Mouse (Mus musculus): Measurements from ENCODE around the gene Cd52.

Cd52 gene

DNA sequence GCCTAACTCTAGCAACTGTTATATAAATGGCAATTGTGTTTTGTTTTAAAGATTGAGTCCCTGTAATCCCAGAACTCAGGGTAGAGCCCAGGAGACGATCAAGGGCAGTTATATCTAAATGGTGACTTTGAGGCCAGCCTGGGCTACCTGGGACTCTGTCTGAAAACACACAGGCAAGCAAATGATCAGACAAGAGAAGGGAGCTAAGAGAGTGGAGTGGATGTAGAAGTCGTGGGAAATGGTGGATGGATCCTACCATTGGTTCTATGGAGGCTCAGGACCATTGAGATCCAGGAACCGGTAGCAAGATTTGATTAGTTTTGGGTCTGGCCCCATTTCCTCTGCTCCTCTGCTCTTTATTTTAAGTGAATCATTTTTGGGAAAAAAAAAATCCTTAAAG is 1.2 kb upstream of the Cd52 start:
- in situ Hi-C loops (cut with MboI; ENCODE audit: unreplicated experiment in 2 of 2): loop anchor here in 1 of 2 experiments (10.0 kb wide), 1 partner anchor 89 kb away; the partner anchor contains the start of gene Cep85

DNA sequence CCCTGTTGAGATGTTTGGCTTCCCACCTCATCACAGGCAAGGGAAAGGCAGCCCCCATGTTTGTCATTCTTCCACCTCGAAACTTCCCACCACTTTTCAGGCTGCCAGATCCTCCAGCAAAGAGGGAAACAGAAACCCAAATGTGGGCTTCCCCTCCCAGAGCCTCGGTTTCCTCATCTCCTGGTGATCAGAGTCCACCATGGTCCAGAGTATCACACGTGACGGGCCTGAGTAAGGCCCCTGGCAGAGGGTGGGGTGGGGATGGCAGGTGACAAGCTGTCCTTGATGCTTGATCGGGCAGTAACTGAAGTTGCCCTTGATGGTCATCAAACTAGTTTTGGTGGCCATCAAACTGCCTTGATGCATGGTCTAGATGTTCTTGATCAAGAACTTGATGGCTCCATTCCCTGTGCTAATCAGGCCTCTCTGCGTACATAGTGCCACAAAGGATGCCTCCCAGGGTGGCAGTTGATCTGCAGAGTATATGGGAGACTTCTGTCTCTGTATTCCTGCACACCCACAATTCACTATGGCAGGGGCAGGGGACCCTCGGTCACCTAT is 798 bp downstream of the Cd52 start:
- in situ Hi-C loops (cut with MboI; ENCODE audit: unreplicated experiment in 2 of 2): loop anchor here (5.0 to 10.0 kb wide), 3 partner anchors 33 to 93 kb away; partner anchors contain the start of genes Cep85 (in 2 of the 2) and Sh3bgrl3 (in 2 of the 2)

DNA sequence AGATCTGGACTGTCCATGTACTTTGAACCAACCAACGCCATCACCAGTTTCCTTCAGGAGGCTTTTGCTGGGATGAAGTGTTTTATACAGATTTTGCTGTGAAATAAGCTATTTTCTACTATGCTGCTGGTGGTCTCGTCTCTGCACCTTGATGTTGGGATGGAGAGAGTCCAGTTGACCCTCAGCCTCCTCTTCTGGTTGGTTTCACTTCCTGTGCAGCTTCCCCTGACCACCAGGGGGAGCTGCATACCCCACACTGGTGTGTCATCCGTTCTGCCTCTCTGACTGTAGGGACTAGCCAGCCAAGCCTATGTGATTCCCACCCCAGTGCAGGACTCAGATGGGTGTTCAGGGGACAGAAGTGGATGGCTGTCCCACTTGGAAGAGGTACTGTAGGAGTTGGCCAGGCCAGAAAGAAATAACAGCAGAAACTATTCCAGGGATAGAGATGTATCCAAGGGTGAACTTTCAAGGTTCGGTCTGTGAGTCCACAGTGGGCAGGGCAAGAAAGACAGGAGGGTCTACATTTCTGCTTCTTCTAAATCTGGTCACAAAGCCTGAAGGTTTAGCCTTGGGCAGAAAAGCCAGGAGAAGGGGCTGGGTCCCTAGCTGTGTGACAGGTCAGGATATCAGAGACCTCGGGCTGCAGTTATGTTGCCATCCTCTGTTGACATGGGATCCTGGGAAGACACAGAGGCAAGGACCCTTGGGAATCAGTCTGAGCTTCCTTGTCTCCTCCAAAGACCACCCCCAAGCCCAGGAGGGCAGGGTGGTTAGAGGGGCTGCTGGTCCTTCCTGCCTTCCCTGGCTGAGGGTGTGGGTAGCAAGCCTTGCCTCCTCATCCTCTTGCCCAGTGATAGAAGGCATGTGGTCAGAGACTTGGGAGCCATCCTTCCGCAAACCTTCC is 2.2 kb downstream of the Cd52 start:
- in situ Hi-C loops (cut with MboI; ENCODE audit: unreplicated experiment in 2 of 2): loop anchor here (5.0 to 10.0 kb wide), 3 partner anchors 35 to 95 kb away; partner anchors contain the start of genes Cep85 (in 2 of the 2) and Sh3bgrl3 (in 2 of the 2)

DNA sequence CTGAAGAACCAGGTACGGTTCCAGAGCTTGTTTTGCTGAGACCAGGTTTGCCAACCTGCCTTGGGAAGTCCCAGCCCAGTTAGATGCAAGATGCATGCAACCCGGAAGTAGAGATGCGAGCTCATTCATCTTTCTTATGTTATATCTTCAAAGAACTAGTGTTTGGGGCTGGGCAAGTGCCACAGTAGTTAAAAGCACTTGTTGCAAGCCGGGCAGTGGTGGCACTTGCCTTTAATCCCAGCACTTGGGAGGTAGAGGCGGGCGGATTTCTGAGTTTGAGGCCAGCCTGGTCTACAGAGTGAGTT is 3.7 kb downstream of the Cd52 start:
- in situ Hi-C loops (cut with MboI; ENCODE audit: unreplicated experiment in 2 of 2): loop anchor here (5.0 to 10.0 kb wide), 3 partner anchors 36 to 96 kb away; partner anchors contain the start of genes Cep85 (in 2 of the 2) and Sh3bgrl3 (in 2 of the 2)

DNA sequence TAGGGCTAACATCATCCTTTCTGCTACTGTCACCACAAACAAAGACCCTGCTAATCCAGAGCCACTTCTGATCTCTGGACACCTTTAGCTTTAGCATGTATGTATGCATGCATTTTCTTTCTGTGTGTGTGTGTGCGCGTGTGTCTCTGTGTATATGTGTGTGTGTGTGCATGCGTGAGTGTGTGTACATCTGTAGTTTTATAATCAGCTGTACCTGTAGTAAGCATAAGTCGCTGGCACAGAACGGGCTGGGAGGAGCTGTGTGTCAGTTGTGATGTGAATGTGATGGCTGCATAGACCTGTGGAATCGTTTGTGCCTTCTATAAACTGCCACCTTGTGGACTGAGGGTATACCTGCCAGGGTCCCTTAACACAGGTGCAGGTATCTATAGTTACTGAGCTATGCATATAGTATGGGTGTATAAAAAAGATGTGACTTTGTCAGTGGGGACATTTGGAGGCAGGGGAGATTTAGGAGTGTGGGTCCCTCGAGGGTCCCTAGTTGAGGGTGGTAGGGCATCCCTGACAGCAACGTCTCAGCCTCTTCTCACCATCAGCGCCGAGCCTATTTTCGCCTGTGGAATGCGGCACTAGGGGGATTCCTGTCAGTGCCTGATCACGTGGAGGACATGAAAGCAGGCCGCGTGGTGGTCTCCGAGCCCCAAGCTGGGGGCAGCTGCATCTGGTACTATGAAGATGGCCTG is 4.2 kb downstream of the Cd52 start:
- in situ Hi-C loops (cut with MboI; ENCODE audit: unreplicated experiment in 2 of 2): loop anchor here (5.0 to 10.0 kb wide), 3 partner anchors 37 to 97 kb away; partner anchors contain the start of genes Cep85 (in 2 of the 2) and Sh3bgrl3 (in 2 of the 2)

DNA sequence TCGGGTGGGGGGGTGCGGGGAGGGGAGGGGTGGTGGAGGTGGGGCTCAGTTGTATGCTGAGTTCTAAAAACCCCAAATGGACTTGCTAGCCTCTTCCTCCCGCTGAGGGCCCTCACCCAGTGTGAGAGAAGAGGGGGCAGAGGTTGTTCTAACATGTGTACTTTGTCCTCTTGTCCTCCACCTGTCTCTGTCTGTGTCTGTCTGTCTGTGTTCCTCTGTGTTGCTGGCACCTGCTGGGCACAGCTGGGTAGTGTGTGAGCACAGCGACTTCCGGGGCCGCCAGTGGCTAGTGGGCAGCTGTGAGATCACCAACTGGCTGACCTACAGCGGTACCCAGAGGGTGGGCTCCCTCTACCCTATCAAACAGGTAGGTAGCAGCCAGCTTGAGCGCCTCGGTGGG is 5.9 kb downstream of the Cd52 start:
- in situ Hi-C loops (cut with MboI; ENCODE audit: unreplicated experiment in 2 of 2): no loop called here

DNA sequence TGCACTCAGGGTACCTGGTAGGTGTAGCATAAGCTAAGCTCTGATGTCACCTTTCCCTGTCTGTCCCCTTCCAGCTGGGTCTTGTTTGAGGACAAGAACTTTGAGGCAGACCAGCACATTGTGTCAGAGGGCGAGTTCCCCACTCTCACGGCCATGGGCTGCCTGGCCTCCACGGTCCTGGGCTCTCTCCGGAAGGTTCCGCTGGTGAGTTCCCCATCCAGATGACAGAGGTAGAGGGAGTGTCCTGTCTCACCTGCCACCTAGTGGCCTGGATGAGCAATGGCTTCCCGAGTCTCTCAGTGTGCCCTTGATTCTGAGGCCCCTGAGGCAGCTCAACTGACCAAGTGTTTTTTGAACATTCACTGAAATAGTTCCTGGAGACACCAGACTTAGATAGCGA is 7.5 kb downstream of the Cd52 start:
- in situ Hi-C loops (cut with MboI; ENCODE audit: unreplicated experiment in 2 of 2): no loop called here

DNA sequence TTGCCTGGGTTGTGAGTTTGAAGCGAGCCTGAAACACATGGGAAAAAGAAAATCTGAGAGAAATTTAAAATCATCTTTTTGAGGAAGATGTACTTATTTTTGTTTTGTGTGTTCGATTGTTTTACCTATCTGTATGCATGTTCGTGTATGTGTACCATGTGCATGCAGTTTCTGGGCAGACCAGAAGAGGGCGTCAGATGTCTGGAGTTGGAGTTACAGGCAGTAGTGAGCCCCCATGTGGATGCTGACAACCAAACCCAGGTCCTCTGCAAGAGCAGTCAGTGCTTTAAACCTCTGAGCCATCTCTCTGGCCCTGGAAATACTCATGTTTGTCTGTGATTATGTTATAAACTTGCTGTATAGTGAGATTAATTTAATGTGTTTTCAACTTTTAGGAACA is 9.9 kb downstream of the Cd52 start:
- in situ Hi-C loops (cut with MboI; ENCODE audit: unreplicated experiment in 2 of 2): loop anchor here (5.0 kb wide), 1 partner anchor 48 kb away; no protein-coding TSS in a partner anchor

DNA sequence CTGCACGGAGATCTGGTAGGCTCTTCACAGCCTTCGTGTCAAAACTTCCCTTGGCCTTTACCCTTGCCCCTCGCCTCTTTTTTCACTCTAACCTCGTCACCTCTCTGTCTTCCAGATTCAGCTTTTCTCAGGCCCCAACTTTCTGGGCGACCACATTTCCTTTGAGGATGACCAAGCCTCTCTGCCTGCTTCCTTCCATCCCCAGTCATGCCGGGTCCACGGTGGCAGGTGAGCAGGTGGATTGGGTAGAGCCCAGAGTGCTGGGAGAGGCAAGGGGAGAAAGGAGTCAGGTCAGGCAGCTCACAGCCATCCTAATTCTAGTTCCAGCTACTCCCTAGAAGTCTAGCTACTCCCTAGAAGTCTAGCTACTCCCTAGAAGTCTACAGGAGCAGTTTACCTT is 12.4 kb downstream of the Cd52 start:
- in situ Hi-C loops (cut with MboI; ENCODE audit: unreplicated experiment in 2 of 2): loop anchor here (5.0 kb wide), 1 partner anchor 45 kb away; no protein-coding TSS in a partner anchor

DNA sequence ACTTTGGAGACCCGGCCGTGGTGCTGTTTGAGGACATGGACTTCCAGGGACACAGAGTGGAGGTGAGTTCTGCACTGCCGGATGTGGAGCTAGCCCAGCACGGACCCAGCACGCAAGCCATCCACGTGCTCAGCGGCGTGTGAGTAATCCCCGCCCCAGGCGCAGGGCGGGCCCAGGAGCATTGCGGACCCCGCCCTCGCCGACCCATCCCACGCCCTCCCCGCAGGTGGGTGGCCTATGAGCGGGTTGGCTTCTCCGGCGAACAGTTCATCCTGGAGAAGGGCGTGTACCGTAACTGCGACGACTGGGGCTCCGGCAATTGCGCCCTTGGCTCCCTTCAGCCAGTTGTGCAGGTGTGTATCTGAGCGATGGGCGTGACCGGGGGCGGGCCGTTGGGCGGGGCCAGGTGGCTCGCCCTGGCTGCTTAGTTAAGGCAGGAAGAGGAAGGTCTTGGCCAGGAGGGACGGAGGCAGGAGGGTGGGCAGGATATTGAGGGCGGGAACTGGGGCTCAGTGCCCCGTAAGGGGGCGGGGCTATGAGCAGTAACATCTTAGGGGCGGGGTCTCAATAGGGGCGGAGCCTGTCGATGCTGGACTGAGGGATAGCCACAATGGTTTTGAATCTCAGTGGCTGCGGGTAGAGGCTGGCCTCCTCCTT is 13.0 kb downstream of the Cd52 start:
- in situ Hi-C loops (cut with MboI; ENCODE audit: unreplicated experiment in 2 of 2): loop anchor here (5.0 kb wide), 1 partner anchor 45 kb away; no protein-coding TSS in a partner anchor

DNA sequence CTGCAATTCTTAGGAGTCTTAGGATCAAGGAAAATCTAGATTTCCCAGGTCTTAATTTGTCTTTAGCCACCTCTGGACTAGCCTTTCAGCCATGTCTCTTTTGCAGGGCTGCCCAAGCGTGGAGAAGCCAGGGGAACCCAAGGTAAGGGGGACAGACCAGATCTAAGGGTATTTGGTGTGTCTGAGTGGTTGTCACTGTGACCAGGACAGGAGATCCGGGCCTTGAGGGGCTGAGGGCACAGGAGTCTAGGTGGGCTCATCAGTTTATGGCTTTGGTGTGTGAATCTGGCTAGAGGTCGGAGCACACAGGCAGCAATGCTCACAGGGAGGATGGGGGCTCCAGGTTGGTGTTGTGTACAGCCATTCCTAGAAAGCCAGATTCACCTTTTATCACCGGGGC is 14.2 kb downstream of the Cd52 start:
- in situ Hi-C loops (cut with MboI; ENCODE audit: unreplicated experiment in 2 of 2): loop anchor here (5.0 kb wide), 1 partner anchor 43 kb away; no protein-coding TSS in a partner anchor

DNA sequence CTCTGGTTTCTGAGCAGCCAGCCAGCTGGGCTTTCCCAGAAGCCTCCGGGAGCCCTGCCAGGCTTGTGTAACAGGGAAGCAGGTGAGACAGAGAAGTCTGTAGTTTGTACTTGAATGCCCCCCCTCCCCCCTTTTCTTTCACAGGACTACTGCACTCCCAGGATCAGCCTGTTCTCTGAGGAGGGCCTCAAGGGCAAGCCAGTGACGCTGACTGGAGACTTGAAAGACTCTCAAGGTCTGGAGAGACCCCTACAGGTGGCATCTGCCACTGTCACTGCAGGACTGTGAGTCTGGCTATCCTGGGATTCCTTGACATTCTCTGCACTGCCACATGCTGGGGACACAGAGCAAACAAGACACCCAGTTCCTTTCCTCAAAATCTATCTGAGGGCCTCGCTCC is 16.2 kb downstream of the Cd52 start:
- in situ Hi-C loops (cut with MboI; ENCODE audit: unreplicated experiment in 2 of 2): no loop called here

DNA sequence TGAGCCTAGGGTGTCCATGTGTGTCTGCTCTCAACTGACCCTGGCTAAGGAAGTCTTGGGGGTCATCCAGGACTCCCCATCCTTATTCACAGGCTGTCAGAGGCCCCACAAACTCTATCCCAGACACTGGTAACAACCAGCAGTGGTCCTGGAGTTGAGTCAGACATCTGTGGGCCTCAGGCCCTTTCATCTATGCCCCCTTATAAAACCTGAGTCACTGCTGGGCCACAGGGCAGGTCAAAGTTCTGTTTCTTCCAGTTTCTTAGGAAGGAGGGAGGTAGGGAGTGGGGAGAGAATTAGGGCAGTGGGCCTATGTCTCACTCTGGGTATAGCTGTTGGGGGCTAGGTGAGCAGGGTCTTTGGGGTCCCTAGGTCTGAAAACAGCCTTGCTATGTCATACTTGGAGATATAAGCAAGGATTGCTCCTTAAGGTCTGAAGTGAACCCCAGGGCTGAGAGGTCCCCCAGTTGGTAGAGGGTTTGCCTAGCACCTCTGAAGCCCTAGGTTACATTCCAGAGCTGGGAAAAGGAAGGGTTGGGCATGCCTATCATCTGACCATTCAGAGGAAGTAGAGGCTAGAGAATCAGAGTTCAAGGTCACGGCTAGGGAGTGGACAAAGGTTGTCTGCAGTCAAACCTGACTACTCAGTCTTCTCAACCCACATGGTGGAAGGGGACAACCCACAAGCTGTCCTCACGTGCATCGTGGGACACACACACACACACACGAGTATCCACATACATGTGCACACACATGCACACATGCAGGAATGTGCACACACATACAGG is 25.9 kb downstream of the Cd52 start:
- in situ Hi-C loops (cut with MboI; ENCODE audit: unreplicated experiment in 2 of 2): no loop called here

DNA sequence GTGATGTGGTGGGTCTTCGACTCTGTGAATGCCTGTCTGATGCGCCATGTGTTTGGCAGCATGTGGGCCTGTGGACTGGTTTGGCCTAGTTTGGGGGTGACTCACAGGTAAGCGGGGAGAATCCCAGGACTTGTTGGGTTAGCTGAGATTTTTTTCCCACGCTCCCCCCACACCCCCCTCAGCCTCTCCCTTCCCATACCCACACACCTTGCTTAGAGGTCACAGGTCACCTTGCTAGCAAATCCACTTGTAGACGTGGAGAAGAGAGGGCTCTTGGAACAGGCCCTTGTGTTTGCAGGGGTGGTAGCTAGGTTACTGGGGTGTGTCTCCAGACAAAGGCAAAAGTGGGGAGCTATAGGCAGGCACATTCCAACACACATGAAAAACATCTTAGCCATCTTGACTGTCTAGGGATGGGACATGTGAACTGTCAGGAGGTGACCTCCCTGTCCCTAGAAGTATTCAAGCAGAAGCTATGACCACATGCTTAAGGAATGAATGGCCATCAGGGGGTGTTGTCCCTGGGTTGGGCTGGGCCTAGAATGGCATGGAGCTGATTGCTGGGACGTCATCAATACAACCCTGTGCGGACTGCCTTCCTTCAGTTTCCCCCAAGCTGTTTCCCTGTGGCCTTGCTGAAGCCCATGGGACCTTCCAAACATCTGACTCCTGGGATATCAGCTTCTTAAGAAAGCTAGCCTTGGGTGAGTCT is 26.9 kb downstream of the Cd52 start:
- in situ Hi-C loops (cut with MboI; ENCODE audit: unreplicated experiment in 2 of 2): no loop called here

DNA sequence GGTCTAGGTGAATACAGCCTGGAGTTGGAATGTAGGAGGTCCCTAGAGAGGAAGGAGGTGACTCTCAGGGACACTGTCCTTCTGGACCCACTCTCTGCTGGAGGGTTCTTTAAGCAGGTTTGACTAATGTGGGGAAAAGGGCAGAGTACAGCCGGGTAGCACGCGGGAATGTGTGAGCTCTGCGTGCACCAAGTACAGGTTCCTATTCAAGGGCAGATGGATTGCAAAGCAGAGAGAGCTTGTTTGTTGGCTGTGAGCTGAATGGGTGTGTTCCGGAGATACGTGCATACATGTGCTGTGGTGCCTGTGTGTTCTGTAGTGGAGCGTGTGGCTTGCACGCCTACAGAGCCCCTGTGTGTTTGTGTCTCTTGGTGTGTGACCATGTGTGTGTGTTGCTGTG is 27.5 kb downstream of the Cd52 start:
- in situ Hi-C loops (cut with MboI; ENCODE audit: unreplicated experiment in 2 of 2): no loop called here

DNA sequence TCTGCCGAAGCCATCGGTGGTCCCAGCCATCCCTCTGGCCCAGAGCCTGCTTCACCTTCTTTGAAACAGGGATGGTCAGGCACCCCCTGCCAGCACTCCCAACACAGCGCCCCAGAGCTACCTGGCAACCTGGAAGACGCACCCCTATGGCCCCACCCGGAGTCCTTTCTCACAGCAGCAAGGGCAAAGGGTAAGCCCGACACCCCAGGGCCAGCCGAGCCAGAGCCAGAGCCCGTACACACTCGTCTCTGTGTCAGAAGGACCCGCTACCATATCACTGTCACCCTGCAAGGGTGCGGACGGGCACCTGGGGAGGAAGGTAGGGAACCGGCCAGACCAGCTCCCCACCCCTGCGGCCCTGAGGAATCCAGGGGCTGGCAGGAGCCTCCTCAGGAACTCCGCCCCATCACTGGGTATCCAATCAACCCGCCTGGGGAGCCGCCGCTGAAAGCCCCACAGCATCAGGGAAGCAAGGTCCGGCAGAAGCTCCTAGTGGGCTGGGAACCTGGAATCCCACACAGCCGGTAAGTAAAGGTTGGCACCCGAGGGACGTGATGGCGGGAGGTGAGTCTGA is 29.4 kb downstream of the Cd52 start:
- in situ Hi-C loops (cut with MboI; ENCODE audit: unreplicated experiment in 2 of 2): no loop called here

DNA sequence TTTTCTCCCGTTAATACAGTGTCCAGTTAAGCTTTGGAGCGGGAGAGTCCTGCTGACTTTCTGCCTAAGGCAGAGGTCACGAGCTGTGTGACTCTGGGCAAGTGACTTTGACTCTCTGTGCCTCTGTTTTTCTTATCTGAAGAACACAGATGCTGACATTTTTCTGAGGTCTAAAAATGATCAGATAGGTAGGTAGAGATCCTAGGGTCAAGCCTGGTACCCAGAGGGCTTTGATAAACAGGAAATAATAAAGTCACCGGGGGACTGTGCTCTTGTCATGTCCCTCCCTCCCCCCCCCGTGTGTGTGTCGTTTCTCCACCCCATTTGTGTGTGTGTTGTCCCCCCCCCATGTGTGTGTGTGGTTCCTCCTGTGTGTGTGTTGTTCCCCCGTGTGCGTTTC is 32.3 kb downstream of the Cd52 start:
- in situ Hi-C loops (cut with MboI; ENCODE audit: unreplicated experiment in 2 of 2): no loop called here

DNA sequence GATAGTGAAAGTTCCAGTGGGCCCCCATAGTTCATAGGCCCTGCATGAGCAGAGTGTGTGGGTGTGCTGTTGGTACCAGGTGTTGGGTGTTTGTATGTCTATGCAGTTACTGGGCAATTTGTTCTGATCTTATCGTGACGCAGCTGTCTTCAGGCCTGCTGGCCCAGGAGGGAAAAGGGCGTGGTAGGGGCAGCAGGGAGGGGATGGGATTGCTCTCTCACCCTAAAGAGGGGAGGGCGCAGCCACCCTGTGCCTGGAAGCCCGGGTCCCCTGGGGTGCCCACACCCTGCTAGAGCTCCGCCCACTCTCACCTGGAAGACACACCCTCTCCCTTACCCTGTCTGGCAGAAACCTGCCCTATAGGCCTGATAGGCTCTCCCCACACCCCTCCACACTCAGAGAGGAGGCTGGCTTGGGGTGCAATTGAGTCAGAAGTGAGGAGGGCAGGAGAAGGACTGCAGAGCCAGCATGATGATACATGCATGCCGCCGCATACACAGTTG is 32.9 kb downstream of the Cd52 start:
- in situ Hi-C loops (cut with MboI; ENCODE audit: unreplicated experiment in 2 of 2): no loop called here
